Mouse (Mus musculus) ES-E14 (cell line): ENCODE data around the gene Tex50. TPM values are rescaled to one million over a fixed set of nuclear protein-coding genes. Genes with fewer than 3 reads are reported as not detected.

Source experiments
- DNase-seq: peaks from one replicate; pipeline ENCODE4 v3.0.0-alpha.2; 2013; ENCODE audit warnings: low read depth, low spot score
- H3K27ac ChIP-seq: 2 replicates; pipeline ENCODE4 v1.5.1; 2012; ENCODE audit warnings: low read depth, mild to moderate bottlenecking, low read length, moderate library complexity, mixed read lengths; ENCODE audit not compliant: poor library complexity, insufficient read depth, severe bottlenecking
- H3K36me3 ChIP-seq: 2 replicates; pipeline ENCODE4 v1.6.1; 2012; ENCODE audit warnings: mild to moderate bottlenecking, low read length, moderate library complexity, mixed read lengths; ENCODE audit not compliant: control insufficient read depth, poor library complexity, insufficient read depth, severe bottlenecking
- H3K4me1 ChIP-seq, 2 experiments: fragments of 150-350 bp in 1 of 2; sonication (generic) in 1 of 2; 2 replicates each; pipeline ENCODE4 v1.6.1; 2012; ENCODE audit warnings: low read length in 2 of 2, mild to moderate bottlenecking in 1 of 2, mixed read lengths in 1 of 2; ENCODE audit not compliant: control insufficient read depth in 2 of 2, insufficient read depth in 2 of 2, poor library complexity in 1 of 2
- H3K4me3 ChIP-seq, 2 experiments: fragments of 150-350 bp in 1 of 2; sonication (generic) in 1 of 2; 2 replicates each; pipeline ENCODE4 v1.5.1; 2012; ENCODE audit warnings: low read length in 2 of 2, low read depth in 1 of 2, mild to moderate bottlenecking in 1 of 2, mixed read lengths in 1 of 2; ENCODE audit not compliant: insufficient read depth in 1 of 2, poor library complexity in 1 of 2, severe bottlenecking in 1 of 2
- H3K9ac ChIP-seq: 2 replicates; pipeline ENCODE4 v1.6.1; 2012; ENCODE audit warnings: low read depth, mild to moderate bottlenecking, low read length, mixed read lengths; ENCODE audit not compliant: poor library complexity, insufficient read depth, severe bottlenecking
- H3K9me3 ChIP-seq: fragments of 150-350 bp; sonication (generic); 2 replicates; pipeline ENCODE4 v1.6.1; 2012; ENCODE audit warnings: low read depth, mild to moderate bottlenecking, low read length; ENCODE audit not compliant: control insufficient read depth, insufficient read depth
- CHD2 ChIP-seq: IDR thresholded peaks from 2 replicates; pipeline ENCODE4 v1.6.1; 2014; ENCODE audit warnings: mild to moderate bottlenecking, low read depth, low read length, inconsistent platforms
- HCFC1 ChIP-seq: IDR thresholded peaks from 2 replicates; pipeline ENCODE4 v1.6.1; 2012; ENCODE audit warnings: low read length, inconsistent platforms, borderline replicate concordance; ENCODE audit not compliant: insufficient read depth
- MAFK ChIP-seq: IDR thresholded peaks from 2 replicates; pipeline ENCODE4 v1.6.1; 2014; ENCODE audit warnings: mild to moderate bottlenecking, low read depth, low read length, inconsistent platforms; ENCODE audit not compliant: insufficient read depth
- ZC3H11A ChIP-seq: IDR thresholded peaks from 2 replicates; pipeline ENCODE4 v1.6.1; 2012; ENCODE audit warnings: low read depth, mild to moderate bottlenecking, inconsistent platforms, low read length, borderline replicate concordance
- ZNF384 ChIP-seq: IDR thresholded peaks from 2 replicates; pipeline ENCODE4 v1.6.1; 2012; ENCODE audit warnings: low read depth, low read length, inconsistent platforms
- in situ Hi-C, 2 experiments: fragments of 600-800 bp; cut with MboI; formaldehyde crosslinking; loops; one replicate each; pipeline ENCODE4 v1.15.1; 2025; ENCODE audit warnings: low sequenced_read_pairs in 2 of 2, inconsistent platforms in 1 of 2; ENCODE audit not compliant: unreplicated experiment in 2 of 2
- total RNA-seq: library from RNA; depleted of rRNA; stranded (reverse); fragments of 300-350 nt; gene quantifications from 2 replicates; pipeline ENCODE4 v1.2.3, GENCODE M21; 2012; rRNA removed

Gene Tex50
- total RNA-seq, 1 experiment, result not detected

- H3K36me3 ChIP-seq, result no peaks in the 10 kb centered on the region
- no peak overlapping the region for H3K9ac ChIP-seq
- H3K9me3 ChIP-seq, result no peaks in the 10 kb centered on the region
- no peak for TF ChIP-seq ZNF384
- TF ChIP-seq CHD2, result no peak
- no peak for TF ChIP-seq MAFK
- no peak for TF ChIP-seq ZC3H11A
- no peak for TF ChIP-seq HCFC1
- DNase-seq, result no peak
- no peaks in the 10 kb centered on the region for H3K4me1 ChIP-seq
- no peak overlapping the region for H3K27ac ChIP-seq
- in situ Hi-C loops, result no loop called here
- no peak overlapping the region for H3K4me3 ChIP-seq
Observed at GRCm38 (mm10) chr1:161109216-161109615, 49.9 kb downstream of the Tex50 start.

Other genes with a start within 250 kb of the Tex50 start
- 0.89 and 1.4 TPM in 2 replicates for gene Serpinc1, start 180.7 kb downstream of the Tex50 start, total RNA-seq
- 10.7 and 13.0 TPM in 2 replicates for gene Zbtb37, start 124.5 kb downstream of the Tex50 start, total RNA-seq
- 38.7 and 39.8 TPM in 2 replicates for gene Dars2, start 88.7 kb downstream of the Tex50 start, total RNA-seq
- gene Cenpl, start 88.6 kb downstream of the Tex50 start, total RNA-seq, result 5.1 and 6.2 TPM in 2 replicates
- gene Klhl20, start 27.8 kb downstream of the Tex50 start, total RNA-seq, result 8.9 and 10.2 TPM in 2 replicates
- gene Ankrd45, start 16.6 kb downstream of the Tex50 start, total RNA-seq, result 4.2 and 4.3 TPM in 2 replicates
- gene Prdx6, start 91.9 kb upstream of the Tex50 start, total RNA-seq, result 268 and 390 TPM in 2 replicates
- 0.13 and 0.53 TPM in 2 replicates for gene Tnfsf4, start 236.1 kb upstream of the Tex50 start, total RNA-seq